Mouse (Mus musculus): ENCODE measurements at regions not wholly inside any gene's neighbourhood (a gene's known extent, or its start where the extent isn't known, plus 50 kb on each side); places are given as distances from the start of the nearest gene placed in this dataset.

DNA sequence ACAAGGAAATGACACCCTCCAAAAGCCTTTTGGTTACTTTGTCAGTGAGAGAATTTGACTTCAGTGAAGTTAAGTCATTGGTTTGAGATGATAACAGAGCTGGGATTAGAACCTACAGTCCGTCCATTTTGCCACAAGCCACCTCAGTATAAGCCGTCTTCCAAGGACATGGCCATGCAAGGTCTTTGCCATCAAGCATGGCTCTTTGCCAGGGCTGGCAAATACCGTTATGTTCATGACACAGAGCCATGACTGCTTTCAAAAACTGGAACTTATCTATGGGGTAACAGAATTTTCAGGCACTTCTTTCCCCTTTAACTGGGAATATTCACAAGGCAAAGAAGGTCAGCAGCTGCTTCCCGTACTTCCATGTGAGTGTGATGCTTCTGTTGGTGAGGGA is 441.9 kb upstream of the Fam19a5 start:
- TF ChIP-seq CTCF (IDR thresholded peaks at IDR 0.05; ENCODE audit: low read depth) (no peak), EP300 (IDR thresholded peaks at IDR 0.05; ENCODE audit: low read depth) (no peak)

All from heart, postnatal 0 days (tissue).